Mouse (Mus musculus) c-Kit-positive CD71-negative TER-119-negative erythroid progenitor cells, embryonic 14.5 days (primary cell): ENCODE data around the gene Sowahc.

Experiments
- DNase-seq: peaks from one replicate; pipeline ENCODE4 v3.0.0-alpha.2; 2013; ENCODE audit warnings: low read depth

Gene Sowahc

DNA sequence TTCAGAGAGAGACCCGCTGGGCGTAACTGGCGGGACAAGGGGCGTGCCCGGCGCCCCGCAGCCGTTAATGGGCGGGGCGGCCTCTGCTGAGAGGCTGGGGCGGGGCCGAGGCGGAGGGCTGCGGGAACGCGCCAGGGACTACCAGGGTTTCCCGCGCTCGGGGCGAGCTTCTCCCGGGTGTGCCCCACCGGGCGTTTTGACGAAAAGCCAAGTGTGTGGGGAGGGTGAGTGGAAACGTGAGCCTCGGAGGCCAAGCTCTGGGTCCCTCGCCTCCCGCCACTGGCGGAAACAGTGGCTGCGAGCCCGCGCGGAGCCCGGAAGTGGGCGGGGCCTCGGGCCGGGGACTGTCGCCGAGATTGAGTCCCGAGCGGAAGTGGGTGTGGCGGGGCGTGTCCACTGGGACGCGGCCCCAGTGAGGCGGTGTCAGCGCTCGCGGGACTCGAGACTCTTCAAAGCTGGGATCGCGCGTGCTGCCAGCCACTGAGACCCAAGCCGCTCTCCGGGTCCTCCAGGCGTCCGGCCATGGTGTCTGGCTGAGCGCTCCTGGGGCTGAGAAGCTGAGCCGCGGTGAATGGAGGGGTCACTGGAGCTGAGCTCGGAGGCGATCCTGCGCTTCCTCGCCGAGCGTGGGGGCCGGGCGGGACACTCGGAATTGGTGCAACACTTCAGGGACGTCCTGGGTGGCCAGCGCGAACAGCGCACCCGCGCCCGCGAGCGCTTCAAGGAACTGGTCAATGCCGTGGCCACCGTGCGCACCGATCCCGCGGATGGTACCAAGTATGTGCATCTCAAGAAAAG is at the start of gene Sowahc, which contains the start of gene Sept10:
Gene Sowahc (plus strand): TSS at position 481 of the 798 bp plus-strand sequence.
Gene Sept10 (minus strand): TSS at position 375 of the 798 bp plus-strand sequence.
- peak; percentile 86 for DNase-seq

DNA sequence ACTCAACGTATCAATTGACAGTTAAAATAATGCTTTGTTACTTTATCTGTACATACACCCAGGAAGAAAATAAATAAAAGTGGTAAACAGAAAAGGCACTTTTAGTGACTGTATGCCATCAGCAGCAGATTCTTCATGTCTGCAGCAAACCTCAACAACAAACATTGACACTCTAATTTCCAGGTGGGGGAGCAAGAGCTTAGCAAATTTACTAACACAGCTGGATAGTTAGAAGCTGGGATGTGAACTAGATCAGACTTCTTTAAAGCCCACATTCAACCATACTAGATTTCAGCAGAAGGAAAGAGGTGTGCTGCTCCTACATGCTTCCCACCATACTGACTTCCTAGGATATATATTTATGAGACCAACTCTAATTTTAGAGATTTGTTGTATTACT is 49.2 kb upstream of the Sowahc start:
- DNase-seq, result no peak

DNA sequence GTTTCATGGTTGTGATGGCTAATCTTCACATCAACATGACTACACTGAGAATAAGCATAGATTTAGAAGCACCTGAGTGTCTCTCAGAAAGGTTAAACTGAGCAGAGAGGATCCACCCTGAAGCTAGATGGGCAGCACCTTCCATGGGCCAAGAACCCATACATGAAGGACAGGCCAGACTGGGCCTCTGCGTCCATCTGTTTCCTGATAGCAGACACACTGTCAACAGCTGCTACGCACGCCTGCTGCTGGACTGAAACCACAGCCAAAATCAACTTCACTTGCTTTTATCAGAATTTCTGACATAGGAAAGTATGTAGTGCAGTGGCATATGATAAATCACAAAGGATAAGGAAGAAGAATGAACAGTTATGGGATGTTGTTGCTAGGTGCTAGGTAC is 42.1 kb upstream of the Sowahc start:
- no peak for DNase-seq

DNA sequence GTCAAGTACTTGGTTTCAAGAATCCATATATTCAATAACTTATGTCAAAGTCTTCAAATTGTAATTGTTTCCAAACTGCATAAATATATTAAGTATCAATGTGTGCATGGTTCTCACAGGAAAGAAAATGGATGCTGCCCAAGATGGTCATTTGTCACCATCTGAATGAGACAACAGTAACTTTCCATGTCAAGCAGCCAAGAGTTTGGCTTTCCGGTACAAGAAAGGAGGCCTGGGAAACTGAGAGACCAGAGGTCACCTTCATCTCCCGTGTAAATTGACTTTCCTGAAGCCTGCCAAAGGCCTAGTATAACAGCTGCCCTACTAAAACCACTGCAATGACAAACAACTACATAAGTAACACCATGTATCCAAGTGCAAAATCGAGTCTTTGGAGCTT is 39.4 kb upstream of the Sowahc start:
- no peak for DNase-seq

DNA sequence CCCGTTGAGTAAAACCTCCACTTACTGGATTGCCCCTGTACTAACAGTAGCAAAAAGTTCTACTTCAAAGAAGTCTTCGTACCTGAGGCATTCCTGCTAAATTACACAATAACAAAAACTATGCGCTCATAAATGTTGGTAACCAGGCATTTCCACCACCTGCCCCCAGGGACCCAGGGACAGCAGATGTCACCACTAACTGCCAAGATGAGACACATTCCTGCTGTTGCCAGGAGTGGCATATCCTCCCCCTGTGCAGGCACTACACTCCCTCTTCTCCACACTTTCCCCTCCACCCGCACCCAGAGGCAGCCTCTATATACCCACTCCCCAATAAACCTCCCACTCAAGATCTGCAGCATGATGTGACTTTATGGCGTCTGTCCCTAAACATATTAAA is 26.9 kb upstream of the Sowahc start:
- no peak for DNase-seq

GRCm38 (mm10) chr10:59196763-59197162 is 25.0 kb upstream of the Sowahc start:
- no peak for DNase-seq

DNA sequence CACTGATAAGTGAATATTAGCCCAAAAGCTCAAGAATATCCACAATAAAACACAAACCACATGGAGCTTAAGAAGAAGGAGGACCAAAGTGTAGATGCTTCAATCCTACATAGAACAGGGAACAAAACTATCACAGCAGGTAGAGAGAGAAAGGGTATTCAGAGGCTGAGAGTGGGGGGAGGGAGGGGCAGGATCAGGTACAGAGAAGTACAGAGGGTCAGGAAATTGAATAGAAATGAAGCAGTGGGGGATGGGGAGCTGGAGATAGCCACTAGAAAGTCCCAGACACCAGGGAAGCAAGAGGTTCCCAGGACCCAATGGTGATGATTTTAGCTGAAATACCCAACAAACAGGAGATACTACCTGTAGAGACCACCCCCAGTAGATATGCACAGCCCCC is 21.7 kb upstream of the Sowahc start:
- DNase-seq, result no peak

DNA sequence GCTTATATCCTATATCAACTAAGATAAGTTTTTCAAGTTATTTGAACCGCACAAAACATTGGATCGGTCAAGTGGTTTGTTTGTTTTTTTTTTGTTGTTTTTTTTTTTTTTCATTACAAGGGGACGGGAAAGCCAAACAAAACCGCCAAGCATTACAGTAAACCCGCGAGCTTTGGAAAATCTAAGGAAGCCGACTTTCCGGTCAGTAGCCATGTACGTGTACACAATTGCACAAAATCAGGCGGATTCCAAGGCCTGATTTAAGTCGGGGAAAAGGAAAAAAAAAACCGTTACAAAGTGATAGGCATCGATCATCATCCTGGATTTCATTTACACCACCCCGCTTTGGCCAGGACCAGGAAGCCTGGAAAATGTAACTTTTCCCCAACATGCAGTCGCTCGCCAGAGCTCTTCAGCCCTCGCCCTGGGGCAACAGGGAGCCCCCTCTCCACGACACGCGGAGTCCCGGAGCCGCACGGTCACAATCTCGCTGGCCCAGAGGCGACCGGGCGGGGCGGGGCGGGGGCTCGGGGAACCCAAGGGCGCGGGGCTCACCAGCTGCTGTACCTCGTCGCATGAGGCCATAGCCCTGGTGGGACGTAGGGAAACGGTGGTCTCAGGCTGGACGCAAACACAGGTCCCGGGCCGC is 805 bp upstream of the Sowahc start:
- DNase-seq, result no peak

GRCm38 (mm10) chr10:59222271-59223101 is 733 bp downstream of the Sowahc start:
- DNase-seq, result no peak

DNA sequence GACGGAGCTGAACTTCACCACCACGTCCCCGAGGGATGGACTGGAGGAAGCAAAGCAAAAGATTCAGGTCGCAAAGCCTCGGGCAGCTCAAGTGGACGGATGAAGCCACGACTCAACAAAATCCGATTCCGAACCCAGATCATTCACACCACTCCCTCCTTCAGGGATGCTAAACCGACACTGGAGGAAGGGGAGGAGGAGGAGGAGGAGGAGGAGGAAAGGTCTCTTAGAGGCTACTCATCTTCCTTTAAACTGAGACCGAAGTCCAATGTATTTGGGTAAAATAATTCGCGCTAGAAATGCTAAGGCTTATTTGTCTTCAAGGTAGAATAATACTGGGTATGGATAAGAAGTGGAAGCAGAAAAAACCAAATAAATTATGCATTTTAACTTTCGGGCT is 1.5 kb downstream of the Sowahc start:
- DNase-seq, result no peak

GRCm38 (mm10) chr10:59223890-59224289 is 2.1 kb downstream of the Sowahc start:
- DNase-seq, result no peak

DNA sequence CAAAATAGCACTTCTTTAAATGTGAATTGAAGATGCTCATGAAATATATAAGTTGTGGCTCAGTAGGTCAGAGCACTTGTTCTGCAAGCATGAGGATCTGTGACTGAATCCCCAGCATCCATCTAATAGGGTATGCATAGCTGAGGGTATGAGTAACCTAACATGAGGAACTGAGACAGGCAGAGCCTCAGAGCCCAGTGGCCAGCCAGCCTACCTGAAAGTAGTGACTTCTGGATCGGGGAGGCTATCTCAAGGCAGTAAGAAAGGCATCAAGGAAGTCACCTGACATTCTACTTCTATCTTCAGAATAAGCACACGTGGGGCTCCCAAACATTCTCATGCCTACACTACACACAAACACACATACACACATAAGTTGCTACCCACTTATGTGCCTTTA is 3.4 kb downstream of the Sowahc start:
- DNase-seq, result no peak

DNA sequence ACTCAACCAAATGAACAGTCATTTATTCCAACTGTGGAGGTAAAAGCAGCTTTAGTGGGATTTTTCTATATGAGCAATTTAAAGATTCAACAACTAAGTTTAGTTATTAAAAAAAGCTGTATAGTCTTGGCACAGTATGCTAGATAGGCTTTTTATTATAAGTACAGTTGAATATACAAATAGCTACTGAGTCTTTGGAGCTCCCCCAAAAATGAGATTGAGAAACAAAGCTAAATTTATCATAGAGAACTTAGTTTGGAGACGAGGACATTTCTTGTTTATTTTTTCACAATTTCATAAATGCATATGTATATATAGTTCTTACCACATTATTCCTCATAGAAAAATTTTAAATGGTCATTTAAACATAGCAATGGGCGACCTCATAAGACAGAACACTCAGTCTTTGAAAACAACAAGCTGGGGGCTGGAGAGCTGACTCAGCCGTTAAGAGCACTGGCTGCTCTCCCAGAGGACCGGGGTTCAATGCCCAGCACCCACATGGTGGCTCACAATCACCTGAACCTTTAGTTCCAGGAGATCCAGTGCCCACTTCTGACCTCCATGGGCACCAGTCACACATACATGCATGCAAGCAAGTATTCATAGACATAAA is 7.6 kb downstream of the Sowahc start:
- no peak for DNase-seq

DNA sequence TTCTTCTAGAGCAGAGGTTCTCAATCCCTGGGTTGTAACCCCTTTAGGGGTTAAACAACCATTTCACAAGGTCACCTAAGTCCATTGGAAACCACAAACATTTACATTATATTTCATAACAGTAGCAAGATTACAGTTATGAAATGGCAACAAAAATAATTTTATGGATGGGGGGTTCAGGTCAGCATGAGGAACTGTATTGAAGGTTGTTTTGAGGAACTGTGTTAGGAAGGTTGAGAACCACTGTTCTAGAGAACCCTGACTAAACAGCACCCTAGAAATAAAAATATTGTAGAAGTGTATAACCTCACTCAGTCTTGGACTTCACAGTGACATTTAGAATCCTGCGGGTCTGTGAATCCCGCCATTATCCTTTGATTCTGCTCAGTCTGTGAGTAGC is 13.5 kb downstream of the Sowahc start:
- DNase-seq, result no peak

DNA sequence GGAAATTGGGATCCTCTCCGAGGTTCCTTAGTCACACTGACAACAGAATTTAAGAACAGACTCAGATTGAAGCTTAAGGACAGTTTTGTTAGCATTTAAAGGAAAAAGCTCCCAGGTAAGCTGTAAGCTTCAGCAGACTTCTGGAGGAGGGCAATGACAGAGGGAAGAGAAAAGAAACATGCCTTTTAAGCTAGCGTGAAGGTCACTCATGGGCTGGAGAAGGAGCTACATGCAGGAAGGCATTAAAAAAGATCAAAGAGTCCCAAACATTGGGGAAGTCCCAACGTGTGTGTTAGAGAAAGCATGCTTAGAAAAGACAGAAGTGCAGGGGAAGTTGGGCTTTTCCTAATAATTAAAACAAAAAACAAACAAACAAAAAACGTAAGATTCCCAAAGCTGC is 14.1 kb downstream of the Sowahc start:
- DNase-seq, result no peak

DNA sequence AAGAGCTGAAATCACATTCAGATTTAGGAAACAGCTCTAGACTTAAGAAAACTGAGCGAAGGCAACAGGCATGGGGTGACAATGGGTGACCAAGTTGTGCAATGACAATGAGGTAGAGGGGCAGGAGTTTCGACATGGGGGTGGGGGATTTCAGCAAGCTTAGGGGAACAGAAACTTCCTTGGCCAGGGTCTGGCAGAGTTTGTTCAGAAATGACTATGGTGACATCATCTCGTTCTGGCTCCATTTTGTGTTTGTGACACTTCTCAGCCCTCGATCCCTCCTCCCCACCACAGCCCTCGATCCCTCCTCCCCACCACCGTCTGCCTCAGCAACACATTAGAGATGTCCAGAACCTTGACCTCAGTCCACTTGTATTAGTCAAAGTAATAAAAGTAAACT is 14.7 kb downstream of the Sowahc start:
- DNase-seq, result no peak

GRCm38 (mm10) chr10:59237757-59238156 is 16.0 kb downstream of the Sowahc start:
- DNase-seq, result no peak

- DNase-seq, result no peak
Measured at GRCm38 (mm10) chr10:59241141-59241541, 19.4 kb downstream of the Sowahc start.

DNA sequence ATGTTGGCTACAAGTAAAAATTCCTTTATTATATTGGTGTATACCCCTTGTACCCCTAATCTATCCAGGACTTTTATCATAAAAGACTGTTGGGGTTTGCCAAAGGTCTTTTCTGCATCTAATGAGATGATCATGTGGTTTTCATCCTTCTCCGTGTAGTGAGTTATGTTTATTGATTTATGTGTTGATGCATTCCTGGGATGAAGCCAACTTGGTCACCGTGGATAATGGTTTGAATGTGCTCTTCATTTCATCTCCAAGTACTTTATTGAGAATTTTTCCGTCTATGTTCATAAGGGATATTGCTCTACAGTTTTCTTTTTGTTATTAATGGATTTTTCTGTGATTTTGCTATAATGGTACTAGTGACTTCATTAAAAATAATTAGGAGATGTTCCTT is 27.8 kb downstream of the Sowahc start:
- no peak for DNase-seq

DNA sequence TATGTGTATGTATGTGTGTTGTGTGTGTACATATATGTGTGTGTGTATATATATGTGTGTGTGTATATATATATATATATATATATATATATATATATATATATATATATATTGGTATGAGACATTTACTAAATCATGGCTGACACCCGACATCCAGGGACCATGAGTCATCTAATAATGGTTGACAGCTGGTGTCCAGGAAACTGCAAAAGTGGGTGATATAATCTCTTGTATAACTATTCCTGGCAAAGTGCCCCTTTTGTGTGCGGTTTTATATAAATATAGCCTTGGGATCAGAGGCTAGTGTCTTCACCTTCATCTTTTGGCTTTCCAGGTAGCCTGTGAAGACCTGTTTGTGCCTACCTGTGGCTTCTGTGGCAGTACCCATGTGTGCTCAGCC is 28.9 kb downstream of the Sowahc start:
- no peak for DNase-seq

GRCm38 (mm10) chr10:59251980-59252379 is 30.2 kb downstream of the Sowahc start:
- no peak for DNase-seq

- DNase-seq, result no peak
Measured at GRCm38 (mm10) chr10:59252396-59252795, 30.6 kb downstream of the Sowahc start.
